Mouse (Mus musculus): ENCODE measurements around the gene Col13a1. TPM values are rescaled to one million over a fixed set of nuclear protein-coding genes. Genes with fewer than 3 reads are reported as not detected.
A peak's percentile ranks its signal among the peaks of the same experiment; 100 is the strongest.

Col13a1 gene
- polyA plus RNA-seq, 1 experiment from 2014 or later, result 3.2 TPM

GRCm38 (mm10) chr10:61823731-61824115, 155.2 kb downstream of the Col13a1 start:
- ATAC-seq (ENCODE audit: low read depth), result no peak

GRCm38 (mm10) chr10:61822968-61823730, 155.8 kb downstream of the Col13a1 start:
- WGBS, result 51% methylated on average over 7 of the region's 7 CpGs

More at GRCm38 (mm10) chr10:61823731-61824115, 155.2 kb downstream of the Col13a1 start:
- H3K27me3 ChIP-seq, result no peaks in the 10 kb centered on the region
- peaks cover 17% of the 10 kb centered on the region for H3K4me1 ChIP-seq (replicated peaks)
- 58% methylated on average over 4 of the region's 4 CpGs for WGBS
- H3K9ac ChIP-seq, result no peak overlapping the region
- no peak overlapping the region for H3K27ac ChIP-seq (replicated peaks)
- no peaks in the 10 kb centered on the region for H3K36me3 ChIP-seq
- no peaks in the 10 kb centered on the region for H3K9me3 ChIP-seq
- no peak overlapping the region for H3K4me3 ChIP-seq
- H3K4me2 ChIP-seq, result no peak overlapping the region

GRCm38 (mm10) chr10:61820050-61820449, 158.9 kb downstream of the Col13a1 start:
- Histone ChIP-seq H3K27ac (replicated peaks) (no peak overlapping the region), H3K9me3 (no peaks in the 10 kb centered on the region), H3K9ac (no peak overlapping the region), H3K4me2 (no peak overlapping the region), H3K4me3 (no peak overlapping the region), H3K36me3 (no peaks in the 10 kb centered on the region), H3K4me1 (replicated peaks) (peaks cover 13% of the 10 kb centered on the region; the same call in 1 of the 2 replicates), H3K27me3 (no peaks in the 10 kb centered on the region)
- no peak for ATAC-seq (ENCODE audit: low read depth)
- 58% methylated on average over 9 of the region's 9 CpGs for WGBS

More at GRCm38 (mm10) chr10:61822968-61823730, 155.8 kb downstream of the Col13a1 start:
- Histone ChIP-seq H3K4me3 (no peak overlapping the region), H3K9ac (no peak overlapping the region), H3K4me1 (replicated peaks) (peaks cover 17% of the 10 kb centered on the region), H3K36me3 (no peaks in the 10 kb centered on the region), H3K9me3 (no peaks in the 10 kb centered on the region), H3K27me3 (no peaks in the 10 kb centered on the region), H3K4me2 (no peak overlapping the region), H3K27ac (replicated peaks) (no peak overlapping the region)
- no peak for ATAC-seq (ENCODE audit: low read depth)

GRCm38 (mm10) chr10:61811987-61812386, 166.9 kb downstream of the Col13a1 start:
- no peak overlapping the region for H3K9ac ChIP-seq
- no peaks in the 10 kb centered on the region for H3K4me1 ChIP-seq (replicated peaks)
- no peaks in the 10 kb centered on the region for H3K9me3 ChIP-seq
- H3K4me3 ChIP-seq, result no peak overlapping the region
- no peaks in the 10 kb centered on the region for H3K36me3 ChIP-seq
- H3K4me2 ChIP-seq, result no peak overlapping the region
- ATAC-seq (ENCODE audit: low read depth), result no peak
- no peak overlapping the region for H3K27ac ChIP-seq (replicated peaks)
- H3K27me3 ChIP-seq, result no peaks in the 10 kb centered on the region
- WGBS, result 68% methylated on average over 5 of the region's 5 CpGs

- Histone ChIP-seq H3K36me3 (no peaks in the 10 kb centered on the region), H3K27me3 (0 out of 2 replicates have a peak, but pooled peaks cover 3% of the 10 kb centered on the region), H3K4me3 (no peak overlapping the region), H3K27ac (replicated peaks) (no peak overlapping the region), H3K4me1 (replicated peaks) (no peaks in the 10 kb centered on the region), H3K9me3 (peaks cover 10% of the 10 kb centered on the region; the same call in 1 of the 2 replicates), H3K4me2 (no peak overlapping the region), H3K9ac (no peak overlapping the region)
- ATAC-seq (ENCODE audit: low read depth), result peak; percentile 69; the same call in 1 of the 2 replicates
- WGBS, result 59% methylated on average over 15 of the region's 15 CpGs
Measured at GRCm38 (mm10) chr10:61798133-61798576, 180.8 kb downstream of the Col13a1 start.

- WGBS, result 29% methylated on average over 8 of the region's 8 CpGs
- ATAC-seq (ENCODE audit: low read depth), result no peak
- H3K27ac ChIP-seq (replicated peaks), result no peak overlapping the region
Measured at GRCm38 (mm10) chr10:61795458-61795857, 183.4 kb downstream of the Col13a1 start.

GRCm38 (mm10) chr10:61794971-61795370, 183.9 kb downstream of the Col13a1 start:
- H3K27ac ChIP-seq (replicated peaks), result no peak overlapping the region
- no peaks in the 10 kb centered on the region for H3K27me3 ChIP-seq
- WGBS, result 60% methylated on average over 10 of the region's 10 CpGs
- ATAC-seq (ENCODE audit: low read depth), result no peak
- no peak overlapping the region for H3K4me2 ChIP-seq
- no peaks in the 10 kb centered on the region for H3K9me3 ChIP-seq
- no peaks in the 10 kb centered on the region for H3K36me3 ChIP-seq
- no peaks in the 10 kb centered on the region for H3K4me1 ChIP-seq (replicated peaks)
- H3K9ac ChIP-seq, result no peak overlapping the region
- no peak overlapping the region for H3K4me3 ChIP-seq

More at GRCm38 (mm10) chr10:61795458-61795857, 183.4 kb downstream of the Col13a1 start:
- H3K4me3 ChIP-seq, result no peak overlapping the region
- H3K9ac ChIP-seq, result no peak overlapping the region
- no peaks in the 10 kb centered on the region for H3K36me3 ChIP-seq
- no peaks in the 10 kb centered on the region for H3K4me1 ChIP-seq (replicated peaks)
- 0 out of 2 replicates have a peak, but pooled peaks cover 3% of the 10 kb centered on the region for H3K9me3 ChIP-seq
- no peaks in the 10 kb centered on the region for H3K27me3 ChIP-seq
- no peak overlapping the region for H3K4me2 ChIP-seq

GRCm38 (mm10) chr10:61793015-61793414, 185.9 kb downstream of the Col13a1 start:
- Histone ChIP-seq H3K9me3 (no peaks in the 10 kb centered on the region), H3K27ac (replicated peaks) (no peak overlapping the region), H3K9ac (no peak overlapping the region), H3K36me3 (no peaks in the 10 kb centered on the region), H3K4me2 (no peak overlapping the region), H3K27me3 (no peaks in the 10 kb centered on the region), H3K4me3 (no peak overlapping the region), H3K4me1 (replicated peaks) (no peaks in the 10 kb centered on the region)
- no peak for ATAC-seq (ENCODE audit: low read depth)
- WGBS, result 61% methylated on average over 8 of the region's 8 CpGs

GRCm38 (mm10) chr10:61788499-61788898, 190.4 kb downstream of the Col13a1 start:
- H3K4me2 ChIP-seq, result no peak overlapping the region
- no peak overlapping the region for H3K27ac ChIP-seq (replicated peaks)
- H3K9ac ChIP-seq, result no peak overlapping the region
- H3K36me3 ChIP-seq, result no peaks in the 10 kb centered on the region
- no peak for ATAC-seq (ENCODE audit: low read depth)
- H3K27me3 ChIP-seq, result no peaks in the 10 kb centered on the region
- no peak overlapping the region for H3K4me3 ChIP-seq
- 93% methylated on average over 5 of the region's 5 CpGs for WGBS
- H3K4me1 ChIP-seq (replicated peaks), result peaks cover 11% of the 10 kb centered on the region
- no peaks in the 10 kb centered on the region for H3K9me3 ChIP-seq

Other genes with a start within 250 kb of the Col13a1 start
- 306 and 328 TPM in 2 replicates for gene H2afy2, start 195.0 kb downstream of the Col13a1 start, polyA plus RNA-seq (2015; fragmentation: Nextera tagmentation; extraction: Ambion mirVana)
- gene Neurog3, start 154.0 kb upstream of the Col13a1 start, polyA plus RNA-seq (2015; fragmentation: Nextera tagmentation; extraction: Ambion mirVana), result 2.7 TPM in 2 replicates
- gene Fam241b, start 164.8 kb upstream of the Col13a1 start, polyA plus RNA-seq (2015; fragmentation: Nextera tagmentation; extraction: Ambion mirVana), result 91.9 and 93.1 TPM in 2 replicates